Mouse (Mus musculus) embryo, embryonic 11 days (tissue): ENCODE data around the gene Erg.

Experiments
- DNase-seq: peaks from one replicate; pipeline ENCODE4 v3.0.0-alpha.2; 2015

The Erg gene

DNA sequence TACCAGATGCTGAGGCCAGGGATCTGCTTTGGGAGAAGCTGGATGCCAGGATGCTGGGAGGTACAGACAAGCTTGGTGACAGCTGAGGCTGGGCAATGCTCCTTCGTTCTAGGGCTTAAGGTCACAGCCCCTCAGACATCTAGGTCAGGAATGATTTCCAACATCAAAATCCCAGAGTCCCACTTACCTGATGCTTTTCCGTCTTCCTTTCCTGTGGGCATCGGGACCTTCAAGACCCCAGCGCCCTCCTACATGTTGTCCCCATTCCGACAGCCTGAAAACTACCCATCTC, at the start of gene Erg:
Erg (minus strand) TSS at position 283 of the 292 bp plus-strand sequence.
- peak; percentile 38 for DNase-seq

GRCm38 (mm10) chr16:95631816-95632215, 45.4 kb upstream of the Erg start:
- no peak for DNase-seq

- DNase-seq, result no peak
These were observed 37.7 kb upstream of the Erg start for GRCm38 (mm10) chr16:95623876-95624770.

- DNase-seq, result no peak
These were observed 36.7 kb upstream of the Erg start for GRCm38 (mm10) chr16:95623056-95623455.

GRCm38 (mm10) chr16:95619859-95620325, 33.5 kb upstream of the Erg start:
- DNase-seq, result no peak

DNA sequence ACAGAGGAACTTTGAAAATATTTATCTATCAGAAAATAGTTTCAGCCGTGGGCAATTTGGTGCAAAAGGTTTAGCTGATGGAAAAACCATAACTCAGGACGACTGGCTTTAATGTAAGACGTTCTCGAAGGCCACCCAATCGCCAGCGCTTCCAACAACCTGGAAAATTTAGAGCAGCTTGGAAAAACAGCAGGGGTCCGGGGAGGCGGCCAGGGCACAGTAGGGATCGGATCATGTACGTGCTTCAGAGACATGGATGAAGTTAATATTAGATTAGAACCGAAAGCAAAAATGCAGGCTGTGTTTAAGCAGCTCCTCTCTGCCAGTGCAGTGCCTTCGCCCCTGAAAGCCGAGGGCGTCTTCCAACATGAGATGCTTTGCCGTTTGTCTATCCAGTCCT, 31.8 kb upstream of the Erg start:
- no peak for DNase-seq

GRCm38 (mm10) chr16:95617720-95618119, 31.3 kb upstream of the Erg start:
- no peak for DNase-seq

DNA sequence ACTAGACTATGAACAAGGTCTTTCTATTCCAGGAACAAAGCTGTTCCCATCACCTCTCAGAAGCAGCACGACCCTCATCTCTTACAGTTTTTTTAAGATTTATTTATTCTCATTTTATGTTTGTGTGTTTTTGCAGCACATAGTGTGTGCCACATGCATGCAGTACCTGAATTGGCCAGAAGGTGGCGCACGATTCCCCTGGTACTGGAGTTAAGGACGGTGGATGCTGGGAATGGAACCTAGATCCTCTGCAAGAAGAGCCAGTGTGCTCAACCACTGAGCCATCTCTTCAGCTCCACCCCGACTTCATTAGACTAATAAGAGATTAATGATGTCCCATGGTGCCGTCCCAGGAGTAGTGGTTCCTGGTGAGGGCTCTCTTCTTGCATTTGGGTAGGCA, 29.2 kb upstream of the Erg start:
- DNase-seq, result no peak

DNA sequence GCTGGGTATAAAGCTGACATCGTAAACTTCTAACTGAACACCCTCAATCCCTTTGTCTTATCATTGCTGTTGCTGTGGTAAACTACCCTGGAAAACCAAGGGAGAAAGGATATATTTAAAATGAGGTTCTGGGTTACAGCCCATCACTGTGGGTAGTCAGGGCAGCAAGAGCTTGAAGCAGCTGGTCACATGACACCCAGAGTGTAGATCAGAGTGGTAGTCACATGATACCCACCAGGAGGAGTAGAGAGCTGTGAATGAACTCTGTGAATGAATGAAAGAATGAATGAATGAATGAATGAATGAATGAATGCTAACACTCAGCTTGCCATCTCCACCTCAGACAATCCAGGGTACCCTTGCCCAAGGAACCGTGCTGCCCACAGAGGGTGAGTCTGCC, 28.1 kb upstream of the Erg start:
- no peak for DNase-seq

- no peak for DNase-seq
These were observed 25.8 kb upstream of the Erg start for GRCm38 (mm10) chr16:95611982-95612746.

DNA sequence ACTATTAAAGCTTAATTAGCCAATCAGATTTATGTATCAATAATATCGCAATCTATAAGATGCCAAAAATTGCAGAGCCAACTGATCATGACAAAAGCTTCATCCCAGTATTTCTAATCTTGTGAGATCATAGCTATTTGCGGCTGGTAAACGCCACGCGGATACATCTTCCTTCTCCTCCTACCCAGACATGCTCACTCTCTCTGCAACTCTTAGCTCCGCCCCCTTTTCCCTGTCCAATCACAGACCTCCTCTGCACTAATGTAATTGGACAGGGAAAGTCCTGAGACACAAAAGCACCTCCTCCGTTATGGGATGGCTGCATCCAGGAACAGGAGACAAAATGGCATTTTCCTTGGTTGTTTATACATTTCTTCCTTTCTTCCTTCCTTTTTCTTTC, 22.2 kb upstream of the Erg start:
- no peak for DNase-seq

DNA sequence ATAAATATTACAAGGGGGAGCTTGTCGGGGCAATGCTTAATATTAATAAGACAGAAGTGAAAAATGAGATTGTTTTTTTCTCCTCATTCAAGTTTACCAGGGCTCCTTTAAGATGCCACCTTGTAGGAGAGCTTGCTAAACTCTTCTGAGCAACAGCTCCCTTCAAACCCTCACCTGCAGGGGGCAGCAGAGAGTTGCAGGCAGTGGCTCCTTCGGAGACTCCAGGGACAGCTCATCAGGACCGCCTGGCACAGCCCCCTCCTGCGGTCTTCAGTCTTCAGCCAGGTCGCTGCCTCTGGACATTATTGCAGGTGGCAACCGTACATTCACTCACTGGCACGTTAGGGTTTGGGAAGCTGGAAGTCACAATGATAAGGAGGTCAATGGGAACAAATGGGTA, 18.9 kb upstream of the Erg start:
- peak; percentile 77 for DNase-seq

- peak; percentile 47 for DNase-seq
These were observed 16.1 kb upstream of the Erg start for GRCm38 (mm10) chr16:95602504-95602903.

DNA sequence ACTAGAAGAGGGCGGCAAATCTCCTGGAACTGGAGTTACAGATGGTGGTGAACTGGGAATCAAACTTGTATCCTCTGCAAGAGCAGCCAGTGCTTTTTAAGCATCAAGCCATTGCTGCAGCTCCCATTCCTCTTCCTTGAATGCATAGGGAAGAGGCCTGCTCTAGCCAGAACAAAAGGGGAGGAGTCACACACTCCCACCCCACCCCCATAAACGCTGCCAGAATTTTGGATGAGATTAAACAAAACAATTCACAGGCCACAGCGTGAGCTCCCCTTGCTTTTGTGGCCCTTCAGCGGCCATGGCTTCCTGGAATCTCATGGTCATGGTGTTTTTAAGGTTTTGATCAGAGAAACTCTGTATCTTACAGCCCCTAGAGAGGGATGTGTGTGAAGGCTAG, 15.4 kb upstream of the Erg start:
- peak; percentile 51 for DNase-seq

GRCm38 (mm10) chr16:95601219-95601580, 14.8 kb upstream of the Erg start:
- no peak for DNase-seq

DNA sequence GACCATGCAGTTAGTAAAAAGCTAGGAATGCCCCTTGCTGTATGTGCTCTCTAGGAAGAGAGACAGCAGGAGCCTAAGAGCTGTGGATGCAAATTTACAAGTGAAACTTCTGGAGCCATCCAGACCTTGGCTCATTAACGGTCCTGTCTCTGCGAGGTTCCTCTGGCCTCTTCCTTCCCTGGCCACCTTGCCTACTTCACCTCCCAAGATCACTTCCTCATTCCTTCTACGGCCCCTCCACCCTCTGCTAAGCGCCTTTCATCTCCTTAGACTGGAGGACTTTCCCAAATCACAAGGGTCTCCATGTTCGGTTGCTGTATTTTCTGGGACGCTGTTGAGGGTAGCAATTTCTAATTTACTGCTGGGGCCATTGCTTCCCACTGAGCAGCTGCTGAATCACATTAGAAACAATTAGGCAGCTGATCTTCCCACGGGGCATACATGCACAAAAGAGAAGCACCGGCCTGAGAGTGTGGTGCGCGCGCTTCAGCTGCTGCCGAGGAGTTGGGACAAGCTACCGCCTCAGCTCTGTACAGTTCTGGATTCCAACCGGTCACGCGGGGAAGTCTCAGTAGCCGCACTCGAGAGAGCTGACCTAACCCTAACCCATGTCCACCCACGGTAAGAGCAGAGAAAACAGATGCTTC, 14.3 kb upstream of the Erg start:
- DNase-seq, result no peak

DNA sequence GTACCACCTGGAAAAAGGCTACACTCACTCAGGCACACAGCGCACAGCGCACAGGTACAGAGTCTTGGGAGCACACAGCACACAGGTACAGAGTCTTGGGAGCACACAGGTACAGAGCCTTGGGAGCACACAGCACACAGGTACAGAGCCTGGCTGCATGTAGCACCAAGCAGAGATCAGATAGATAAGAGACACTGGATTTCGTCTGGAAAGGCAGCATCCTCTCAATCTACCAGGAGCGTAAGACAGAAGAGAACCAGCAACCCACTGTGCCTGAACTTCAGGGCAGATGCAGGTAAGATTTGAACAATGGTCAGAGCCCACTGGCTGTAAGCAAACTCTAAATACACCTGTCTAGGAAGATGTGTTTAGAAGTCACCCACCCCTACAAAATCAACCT, 12.5 kb upstream of the Erg start:
- no peak for DNase-seq

- no peak for DNase-seq
These were observed 11.2 kb upstream of the Erg start for GRCm38 (mm10) chr16:95597578-95597951.

- no peak for DNase-seq
These were observed 10.6 kb upstream of the Erg start for GRCm38 (mm10) chr16:95596884-95597577.

GRCm38 (mm10) chr16:95588849-95589248, 2.5 kb upstream of the Erg start:
- peak; percentile 36 for DNase-seq

GRCm38 (mm10) chr16:95586726-95587125, 333 bp upstream of the Erg start:
- no peak for DNase-seq

- peak; percentile 83 for DNase-seq
These were observed 667 bp downstream of the Erg start for GRCm38 (mm10) chr16:95585541-95586310.
